Mouse (Mus musculus) midbrain, embryonic 14.5 days (tissue): ENCODE results near the gene Gm7138. TPM values are rescaled to one million over a fixed set of nuclear protein-coding genes. Genes with fewer than 3 reads are reported as not detected.

ENCODE experiments used
- ATAC-seq: fragments of 200-750 bp; cut with Nextera tagmentation; 2 replicates; pipeline ENCODE4 v1.8.0; 2017; ENCODE audit warnings: moderate number of reproducible peaks, moderate library complexity; ENCODE audit not compliant: low FRiP score, low TSS enrichment
- DNase-seq: peaks from one replicate; pipeline ENCODE4 v3.0.0-alpha.2; 2015
- H3K27ac ChIP-seq: fragments of 300-500 bp; sonication (generic); replicated peaks from 2 replicates; pipeline ENCODE4 v1.5.1; 2014; ENCODE audit warnings: mild to moderate bottlenecking, low read depth, low read length, moderate library complexity
- H3K27me3 ChIP-seq: fragments of 300-500 bp; sonication (generic); 2 replicates; pipeline ENCODE4 v1.6.1; 2014; ENCODE audit warnings: low read length, control low read depth, mixed read lengths; ENCODE audit not compliant: control insufficient read depth, insufficient read depth
- H3K36me3 ChIP-seq: fragments of 300-500 bp; sonication (generic); 2 replicates; pipeline ENCODE4 v1.6.1; 2014; ENCODE audit warnings: low read length, control low read depth; ENCODE audit not compliant: control insufficient read depth, insufficient read depth
- H3K4me1 ChIP-seq: fragments of 300-500 bp; sonication (generic); 2 replicates; pipeline ENCODE4 v1.6.1; 2014; ENCODE audit warnings: mild to moderate bottlenecking, antibody characterized with exemption, low read length, control low read depth; ENCODE audit not compliant: control insufficient read depth, insufficient read depth
- H3K4me2 ChIP-seq: fragments of 300-500 bp; sonication (generic); 2 replicates; pipeline ENCODE4 v1.6.1; 2014; ENCODE audit warnings: mild to moderate bottlenecking, low read length, moderate library complexity
- H3K4me3 ChIP-seq: fragments of 300-500 bp; sonication (generic); replicated peaks from 2 replicates; pipeline ENCODE4 v1.5.1; 2014; ENCODE audit warnings: low read depth, low read length
- H3K9ac ChIP-seq: fragments of 300-500 bp; sonication (generic); replicated peaks from 2 replicates; pipeline ENCODE4 v1.6.1; 2014; ENCODE audit warnings: mild to moderate bottlenecking, low read length, moderate library complexity
- H3K9me3 ChIP-seq: fragments of 300-500 bp; sonication (generic); 2 replicates; pipeline ENCODE4 v1.6.1; 2016; ENCODE audit warnings: low read length, control low read depth, mixed read lengths; ENCODE audit not compliant: control insufficient read depth
- WGBS: fragments of 180-500 bp; shearing (Covaris S2); extraction: QIAGEN DNeasy Blood & Tissue Kit; methylation state at CpG from one replicate; pipeline ENCODE4 v1.1.7; 2014; 5-methylcytosine and 5-hydroxymethylcytosine counted together
- polyA plus RNA-seq: library from polyadenylated mRNA; unstranded; fragments of >200 nt; fragmentation: Nextera tagmentation; extraction: Ambion mirVana; gene quantifications from 2 replicates; pipeline ENCODE4 v1.2.1, GENCODE M21; 2014

The Gm7138 gene
- polyA plus RNA-seq, 1 experiment from 2014 or later, result not detected

DNA sequence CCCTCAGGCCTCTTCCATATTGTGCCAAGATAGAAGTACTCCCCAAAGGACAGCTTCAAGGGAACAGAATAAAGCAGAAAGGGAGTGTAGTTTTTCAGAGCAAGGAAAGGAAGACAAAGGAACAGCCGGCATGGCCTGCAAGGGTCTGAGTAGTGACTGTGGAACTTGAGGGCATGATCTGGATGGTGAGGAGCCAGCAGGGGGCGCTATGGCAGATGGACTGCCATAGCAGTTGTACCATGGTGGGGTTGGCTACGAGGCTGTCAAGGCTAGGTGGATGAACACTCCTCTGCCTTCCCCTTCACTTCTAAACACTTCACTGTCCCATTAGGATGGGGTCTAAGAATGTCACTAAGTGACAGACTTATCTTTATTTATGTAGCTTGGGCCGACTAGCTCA, 47.5 kb downstream of the Gm7138 start:
- peak; percentile 20 for DNase-seq
- WGBS, result 48% methylated on average over 4 of the region's 4 CpGs
- Histone ChIP-seq H3K4me1 (no peaks in the 10 kb centered on the region), H3K27ac (no peak overlapping the region), H3K9ac (no peak overlapping the region), H3K4me3 (no peak overlapping the region), H3K36me3 (no peaks in the 10 kb centered on the region), H3K27me3 (no peaks in the 10 kb centered on the region), H3K4me2 (no peak overlapping the region), H3K9me3 (no peaks in the 10 kb centered on the region)
- ATAC-seq, result no peak

DNA sequence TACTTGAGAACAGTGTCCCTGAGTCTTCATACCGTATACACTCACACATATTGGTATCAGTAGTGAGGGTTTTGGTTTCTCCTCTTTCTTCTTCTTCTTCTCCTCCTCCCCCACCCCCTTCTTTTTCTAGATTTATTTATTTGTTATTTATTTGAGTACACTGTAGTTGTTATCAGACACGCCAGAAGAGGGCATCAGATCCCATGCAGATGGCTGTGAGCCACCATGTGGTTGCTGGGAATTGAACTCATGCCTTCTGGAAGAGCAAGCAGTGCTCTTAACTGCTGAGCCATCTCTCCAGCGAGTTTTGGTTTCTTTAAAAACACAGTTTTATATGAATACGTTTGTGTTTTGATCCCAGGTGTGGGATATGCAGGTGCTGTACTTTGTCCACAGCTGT, 48.5 kb downstream of the Gm7138 start:
- Histone ChIP-seq H3K27ac (no peak overlapping the region), H3K4me3 (no peak overlapping the region), H3K36me3 (no peaks in the 10 kb centered on the region), H3K9me3 (no peaks in the 10 kb centered on the region), H3K9ac (no peak overlapping the region), H3K4me2 (no peak overlapping the region), H3K27me3 (no peaks in the 10 kb centered on the region), H3K4me1 (no peaks in the 10 kb centered on the region)
- DNase-seq (peak; percentile 12), ATAC-seq (no peak)
- WGBS, result 69% methylated on average over 4 of the region's 4 CpGs

Other genes with a start within 250 kb of the Gm7138 start
- gene Itgb2, start 246.7 kb downstream of the Gm7138 start, polyA plus RNA-seq, result 0.49 and 0.91 TPM in 2 replicates
- 52.1 and 71.8 TPM in 2 replicates for gene Pttg1ip, start 195.2 kb downstream of the Gm7138 start, polyA plus RNA-seq
- 253 and 287 TPM in 2 replicates for gene Sumo3, start 170.8 kb downstream of the Gm7138 start, polyA plus RNA-seq
- gene Gm49325, start 170.7 kb downstream of the Gm7138 start, polyA plus RNA-seq, result 16.3 TPM in 1 of 2 replicates, not detected in the other
- gene Ube2g2, start 154.7 kb downstream of the Gm7138 start, polyA plus RNA-seq, result 55.6 and 66.6 TPM in 2 replicates
- gene Tspear, start 90.4 kb downstream of the Gm7138 start, polyA plus RNA-seq, result 0.88 and 1.3 TPM in 2 replicates
- gene Gm19402, start 86.2 kb downstream of the Gm7138 start, polyA plus RNA-seq, result not detected in 2 replicates
- not detected in 2 replicates for gene Gm9508, start 79.7 kb downstream of the Gm7138 start, polyA plus RNA-seq
- not detected in 2 replicates for gene Gm10272, start 70.3 kb downstream of the Gm7138 start, polyA plus RNA-seq
- gene Gm10024, start 65.5 kb downstream of the Gm7138 start, polyA plus RNA-seq, result not detected in 2 replicates
- gene Gm10142, start 61.1 kb downstream of the Gm7138 start, polyA plus RNA-seq, result not detected in 2 replicates
- gene Krtap12-1, start 56.3 kb downstream of the Gm7138 start, polyA plus RNA-seq, result not detected in 2 replicates
- not detected in 2 replicates for gene Gm10100, start 50.5 kb downstream of the Gm7138 start, polyA plus RNA-seq
- gene Gm18596, start 34.3 kb downstream of the Gm7138 start, polyA plus RNA-seq, result not detected in 2 replicates
- gene Gm9736, start 25.6 kb downstream of the Gm7138 start, polyA plus RNA-seq, result not detected in 2 replicates
- not detected in 2 replicates for gene Gm3233, start 17.3 kb downstream of the Gm7138 start, polyA plus RNA-seq
- gene Gm3238, start 5.6 kb downstream of the Gm7138 start, polyA plus RNA-seq, result not detected in 2 replicates
- not detected in 2 replicates for gene Gm3250, start 5.6 kb upstream of the Gm7138 start, polyA plus RNA-seq
- gene Gm7137, start 11.3 kb upstream of the Gm7138 start, polyA plus RNA-seq, result not detected in 2 replicates
- not detected in 2 replicates for gene Gm9639, start 18.1 kb upstream of the Gm7138 start, polyA plus RNA-seq
- gene Gm19668, start 22.2 kb upstream of the Gm7138 start, polyA plus RNA-seq, result not detected in 2 replicates
- not detected in 2 replicates for gene Gm9507, start 34.9 kb upstream of the Gm7138 start, polyA plus RNA-seq
- not detected in 2 replicates for gene Gm2696, start 37.7 kb upstream of the Gm7138 start, polyA plus RNA-seq
- not detected in 2 replicates for gene Krtap10-4, start 50.2 kb upstream of the Gm7138 start, polyA plus RNA-seq
- gene Krtap10-10, start 59.0 kb upstream of the Gm7138 start, polyA plus RNA-seq, result not detected in 2 replicates
- gene Gm36176, start 69.9 kb upstream of the Gm7138 start, polyA plus RNA-seq, result not detected in 2 replicates
- not detected in 2 replicates for gene Gm10318, start 75.9 kb upstream of the Gm7138 start, polyA plus RNA-seq
- gene Gm3285, start 85.0 kb upstream of the Gm7138 start, polyA plus RNA-seq, result not detected in 2 replicates
- 14.3 and 15.7 TPM in 2 replicates for gene Lrrc3, start 125.6 kb upstream of the Gm7138 start, polyA plus RNA-seq
- gene Trpm2, start 193.6 kb upstream of the Gm7138 start, polyA plus RNA-seq, result 3.6 TPM in 2 replicates
- 41.0 and 45.3 TPM in 2 replicates for gene 1810043G02Rik, start 201.6 kb upstream of the Gm7138 start, polyA plus RNA-seq
- gene Pfkl, start 233.1 kb upstream of the Gm7138 start, polyA plus RNA-seq, result 88.0 and 97.8 TPM in 2 replicates